ENCODE assay signal across 8 mouse cellular contexts in the genomic region with DNA sequence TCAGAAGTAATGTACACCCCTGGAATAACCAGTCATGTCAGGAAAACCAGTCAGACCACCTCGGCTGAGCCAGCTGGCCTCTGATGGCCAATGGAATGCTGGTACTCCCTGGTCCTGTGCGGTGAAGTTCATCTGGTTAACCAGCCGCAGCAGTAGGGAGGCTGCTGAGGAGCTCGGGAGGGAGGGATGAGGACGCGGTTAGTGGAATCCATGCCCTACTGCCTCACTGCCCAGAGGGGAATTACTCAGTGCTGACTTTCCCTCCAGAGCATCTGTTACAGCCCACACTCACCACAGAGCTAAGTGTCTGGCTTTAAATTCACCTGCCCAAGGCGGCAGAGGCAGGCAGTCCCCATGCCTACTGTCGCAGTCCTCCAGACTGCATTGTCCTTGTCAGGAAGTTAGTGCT. TPM values are rescaled to one million over a fixed set of nuclear protein-coding genes. Genes with fewer than 3 reads are reported as not detected.
DNase-seq lines count a peak whose midpoint lies in the region; ATAC-seq lines count a peak whose summit lies in the region.

No protein-coding gene starts in this region.

- 28% methylated on average over 8 of the region's 8 CpGs for WGBS in heart, embryonic 15.5 days
- 33% methylated on average over 8 of the region's 8 CpGs for WGBS in heart, embryonic 10.5 days
- 24% methylated on average over 8 of the region's 8 CpGs for WGBS in intestine, embryonic 14.5 days
- WGBS in stomach, embryonic 16.5 days = 32% methylated on average over 8 of the region's 8 CpGs

- H3K4me2 ChIP-seq in heart, embryonic 15.5 days = no peak overlapping the region
- no peak overlapping the region for H3K4me2 ChIP-seq in intestine, embryonic 14.5 days (ENCODE audit: low read length)
- no peak overlapping the region for H3K4me2 ChIP-seq in stomach, embryonic 16.5 days (ENCODE audit: low read depth, low read length)

- no peak for DNase-seq in heart, embryonic 10.5 days (ENCODE audit: low spot score)
- DNase-seq in embryo, embryonic 10 days (ENCODE audit: low spot score) = peak; percentile 75
- peak; percentile 79 for DNase-seq in intestine, embryonic 14.5 days (ENCODE audit: low spot score)
- DNase-seq in lung, postnatal 10 days = peak; percentile 47
- DNase-seq in layer of hippocampus, postnatal 10 days (ENCODE audit: low spot score in 2 of 2) = no peak
- no peak for DNase-seq in gastrocnemius, postnatal 25 days

- no peaks in the 10 kb centered on the region for H3K36me3 ChIP-seq in heart, embryonic 15.5 days
- no peaks in the 10 kb centered on the region for H3K36me3 ChIP-seq in heart, embryonic 10.5 days
- H3K36me3 ChIP-seq in intestine, embryonic 14.5 days (ENCODE audit: control insufficient read depth, insufficient read depth, low read length) = no peaks in the 10 kb centered on the region
- H3K36me3 ChIP-seq in stomach, embryonic 16.5 days (ENCODE audit: control insufficient read depth, insufficient read depth, low read length) = no peaks in the 10 kb centered on the region

- peak; percentile 41; the same call in 1 of the 2 replicates for ATAC-seq in heart, embryonic 15.5 days (replicated peaks; ENCODE audit: insufficient number of reproducible peaks, insufficient read depth, low FRiP score, low read depth)
- peak; percentile 76 for ATAC-seq in intestine, embryonic 14.5 days (replicated peaks; ENCODE audit: low FRiP score, low TSS enrichment, low read depth)
- peak; percentile 88 for ATAC-seq in stomach, embryonic 16.5 days (ENCODE audit: insufficient read depth, low FRiP score)

- no peak overlapping the region for H3K4me3 ChIP-seq in heart, embryonic 15.5 days
- no peak overlapping the region for H3K4me3 ChIP-seq in heart, embryonic 10.5 days
- no peak overlapping the region for H3K4me3 ChIP-seq in intestine, embryonic 14.5 days (ENCODE audit: low read depth, low read length)
- no peak overlapping the region for H3K4me3 ChIP-seq in stomach, embryonic 16.5 days (replicated peaks; ENCODE audit: low read length)

- no peaks in the 10 kb centered on the region for H3K9me3 ChIP-seq in heart, embryonic 15.5 days (replicated peaks)
- no peaks in the 10 kb centered on the region for H3K9me3 ChIP-seq in heart, embryonic 10.5 days
- H3K9me3 ChIP-seq in intestine, embryonic 14.5 days (ENCODE audit: control insufficient read depth, low read length) = no peaks in the 10 kb centered on the region
- H3K9me3 ChIP-seq in stomach, embryonic 16.5 days (replicated peaks; ENCODE audit: control insufficient read depth, low read length) = no peaks in the 10 kb centered on the region

- peak overlapping the region; percentile 16; the same call in 1 of the 2 replicates for H3K27ac ChIP-seq in heart, embryonic 15.5 days
- H3K27ac ChIP-seq in heart, embryonic 10.5 days = no peak overlapping the region
- H3K27ac ChIP-seq in intestine, embryonic 14.5 days (ENCODE audit: low read depth) = no peak overlapping the region
- H3K27ac ChIP-seq in stomach, embryonic 16.5 days (ENCODE audit: low read length) = peak overlapping the region; percentile 75; the same call in 1 of the 2 replicates

- H3K27me3 ChIP-seq in heart, embryonic 15.5 days = no peaks in the 10 kb centered on the region
- H3K27me3 ChIP-seq in heart, embryonic 10.5 days (ENCODE audit: insufficient read depth, poor library complexity, severe bottlenecking) = no peaks in the 10 kb centered on the region
- H3K27me3 ChIP-seq in intestine, embryonic 14.5 days (replicated peaks; ENCODE audit: control insufficient read depth, insufficient read depth, low read length) = no peaks in the 10 kb centered on the region
- no peaks in the 10 kb centered on the region for H3K27me3 ChIP-seq in stomach, embryonic 16.5 days (ENCODE audit: control insufficient read depth, insufficient read depth, low read length)

- H3K4me1 ChIP-seq in heart, embryonic 15.5 days (replicated peaks) = peaks cover 23% of the 10 kb centered on the region
- peaks cover 42% of the 10 kb centered on the region for H3K4me1 ChIP-seq in heart, embryonic 10.5 days
- H3K4me1 ChIP-seq in intestine, embryonic 14.5 days (replicated peaks; ENCODE audit: control insufficient read depth, insufficient read depth, low read length) = peaks cover 11% of the 10 kb centered on the region
- peaks cover 27% of the 10 kb centered on the region for H3K4me1 ChIP-seq in stomach, embryonic 16.5 days (ENCODE audit: control insufficient read depth, insufficient read depth, low read length)

- no peak overlapping the region for H3K9ac ChIP-seq in heart, embryonic 15.5 days
- no peak overlapping the region for H3K9ac ChIP-seq in intestine, embryonic 14.5 days (ENCODE audit: low read length)
- no peak overlapping the region for H3K9ac ChIP-seq in stomach, embryonic 16.5 days (ENCODE audit: low read length)

RNA-seq across cellular contexts. Expression of a gene that starts 51.2 kb away (rescaled TPM):
- polyA plus RNA-seq in heart, embryonic 15.5 days (2015; fragmentation: Nextera tagmentation; extraction: Ambion mirVana) = 11.4 and 13.7 TPM in 2 replicates
- 12.2 and 14.0 TPM in 2 replicates for polyA plus RNA-seq in heart, embryonic 10.5 days (2016; fragmentation: Nextera tagmentation; extraction: Ambion mirVana)
- polyA plus RNA-seq in intestine, embryonic 14.5 days (2014; fragmentation: Nextera tagmentation; extraction: Ambion mirVana) = 15.2 and 15.5 TPM in 2 replicates
- 9.7 and 10.4 TPM in 2 replicates for polyA plus RNA-seq in stomach, embryonic 16.5 days (2015; fragmentation: Nextera tagmentation; extraction: Ambion mirVana)
- 10 to 100 TPM; 48.7 to 51.0 TPM for total RNA-seq in layer of hippocampus, postnatal 10 days (2021)
- 1 to 10 TPM; 7.4 to 7.7 TPM for total RNA-seq in gastrocnemius, postnatal 25 days (2021)

Comparison
In these comparisons a context has a peak if more than half of its experiments do, and no peak if none do; other contexts are left out.
1. H3K27ac ChIP-seq: peak in heart, embryonic 15.5 days (single experiment) and stomach, embryonic 16.5 days (single experiment); none in heart, embryonic 10.5 days (single experiment) and intestine, embryonic 14.5 days (single experiment).
2. DNase-seq: peak in embryo, embryonic 10 days (single experiment), intestine, embryonic 14.5 days (single experiment) and lung, postnatal 10 days (single experiment); none in heart, embryonic 10.5 days (single experiment), layer of hippocampus, postnatal 10 days (0 of 2) and gastrocnemius, postnatal 25 days (single experiment).
3. Peak in every context shown above with its lines, with median percentiles within 50 percentile points of each other: ATAC-seq.